In genomic region chr7:114322531-114323441, GRCm38 (mm10) we compare ENCODE assay signal across 8 mouse cellular contexts. TPM values are rescaled to one million over a fixed set of nuclear protein-coding genes. Genes with fewer than 3 reads are reported as not detected.
DNase-seq lines count a peak whose midpoint lies in the region; ATAC-seq lines count a peak whose summit lies in the region.

No protein-coding gene starts in this region.

- no peak overlapping the region for H3K27ac ChIP-seq in heart, embryonic 16.5 days (ENCODE audit: low read length)

- H3K4me3 ChIP-seq in heart, embryonic 16.5 days (ENCODE audit: low read length) = no peak overlapping the region

- peaks cover 7% of the 10 kb centered on the region for H3K4me1 ChIP-seq in heart, embryonic 16.5 days (ENCODE audit: control insufficient read depth, insufficient read depth, low read length)

- H3K9ac ChIP-seq in heart, embryonic 16.5 days (ENCODE audit: low read length) = no peak overlapping the region

- H3K36me3 ChIP-seq in heart, embryonic 16.5 days (ENCODE audit: control insufficient read depth, insufficient read depth) = no peaks in the 10 kb centered on the region

- no peaks in the 10 kb centered on the region for H3K27me3 ChIP-seq in heart, embryonic 16.5 days (ENCODE audit: control insufficient read depth, insufficient read depth, low read length)

- H3K9me3 ChIP-seq in heart, embryonic 16.5 days (replicated peaks; ENCODE audit: control insufficient read depth, low read length) = no peaks in the 10 kb centered on the region

- peak; percentile 45; the same call in 1 of the 2 replicates for ATAC-seq in heart, embryonic 16.5 days (replicated peaks; ENCODE audit: extremely low read depth, insufficient read depth, low FRiP score)
- peak; percentile 39; the same call in 1 of the 2 replicates for ATAC-seq in common myeloid progenitor, adult 5-6 weeks (replicated peaks; ENCODE audit: low read depth, poor library complexity, severe bottlenecking)
- no peak for ATAC-seq in frontal cortex, adult (ENCODE audit: low TSS enrichment)
- ATAC-seq in activated CD4-positive, CD25-positive, alpha-beta regulatory T cell, adult 4 months = no peak

- WGBS in heart, embryonic 16.5 days = 54% methylated on average over 9 of the region's 9 CpGs

- no peak for DNase-seq in heart, postnatal 14 days
- peak; percentile 35 for DNase-seq in kidney, postnatal 10 days
- DNase-seq in retina, postnatal 1 day = peak; percentile 51
- no peak for DNase-seq in ovary, postnatal 36 days (ENCODE audit: low spot score)

- no peak overlapping the region for H3K4me2 ChIP-seq in heart, embryonic 16.5 days (ENCODE audit: low read depth, low read length)

- intact Hi-C loops in heart, postnatal 14 days (cut with DNase I) = no loop called here

RNA-seq across cellular contexts. Expression of gene Psma1, which starts 46.9 kb away (rescaled TPM):
- 326 and 353 TPM in 2 replicates for polyA plus RNA-seq in heart, embryonic 16.5 days (2015; fragmentation: Nextera tagmentation; extraction: Ambion mirVana)
- total RNA-seq in heart, postnatal 14 days (2021) = 100 to 1,000 TPM; 127 to 136 TPM
- total RNA-seq in common myeloid progenitor, adult 5-6 weeks (2017) = 295 and 333 TPM in 2 replicates
- 100 to 1,000 TPM; 277 to 308 TPM for polyA plus RNA-seq in activated CD4-positive, CD25-positive, alpha-beta regulatory T cell, adult 4 months (2017; shearing (Covaris generic))

Comparison
In these comparisons a context has a peak if more than half of its experiments do, and no peak if none do; other contexts are left out.
1. ATAC-seq: peak in heart, embryonic 16.5 days (single experiment) and common myeloid progenitor, adult 5-6 weeks (single experiment); none in frontal cortex, adult (single experiment) and activated CD4-positive, CD25-positive, alpha-beta regulatory T cell, adult 4 months (single experiment).
2. DNase-seq: peak in kidney, postnatal 10 days (single experiment) and retina, postnatal 1 day (single experiment); none in heart, postnatal 14 days (0 of 2) and ovary, postnatal 36 days (single experiment).